Mouse (Mus musculus) embryonic fibroblast, embryonic 13.5 days (primary cell): ENCODE data around the gene Abca4.

ENCODE experiments used
- CTCF ChIP-seq: IDR thresholded peaks from 2 replicates; pipeline ENCODE4 v1.5.1; 2011; ENCODE audit warnings: mild to moderate bottlenecking, control low read depth, low read length, moderate library complexity, borderline replicate concordance; ENCODE audit not compliant: insufficient read depth
- POLR2A ChIP-seq: IDR thresholded peaks from 2 replicates; pipeline ENCODE4 v1.6.1; 2011; ENCODE audit warnings: low read depth, mild to moderate bottlenecking, control low read depth, low read length, moderate library complexity

GRCm38 (mm10) chr3:122019159-122019558 lies 25.1 kb upstream of the Abca4 start:
- TF ChIP-seq POLR2A: no peak
- TF ChIP-seq CTCF: no peak
